Comparison of ENCODE assay signal across 10 mouse cellular contexts in genomic region chr15:36943492-36944112, GRCm38 (mm10).
A peak's percentile ranks its signal among the peaks of the same experiment; 100 is the strongest.
DNase-seq lines count a peak whose midpoint lies in the region; ATAC-seq lines count a peak whose summit lies in the region.
"Had no signal": no experiment of that assay in that cellular context is flagged by ENCODE, and none has a peak within 500 bp of the region (broad histone marks: within the 10 kb centered on the region; RNA-seq: fewer than 3 reads in every experiment).

No protein-coding gene starts in this region.

- H3K4me2 ChIP-seq in hindbrain, embryonic 14.5 days (replicated peaks): no peak overlapping the region
- no peak overlapping the region for H3K4me2 ChIP-seq in midbrain, embryonic 16.5 days (ENCODE audit: low read length)

- WGBS in hindbrain, embryonic 14.5 days: 30% methylated on average over 12 of the region's 12 CpGs
- 19% methylated on average over 12 of the region's 12 CpGs for WGBS in midbrain, embryonic 16.5 days

- H3K4me3 ChIP-seq in hindbrain, embryonic 14.5 days (replicated peaks; ENCODE audit: low read length): no peak overlapping the region
- H3K4me3 ChIP-seq in midbrain, embryonic 16.5 days (ENCODE audit: low read depth, low read length): no peak overlapping the region

- peak overlapping the region; percentile 43 for H3K9ac ChIP-seq in hindbrain, embryonic 14.5 days
- peak overlapping the region; percentile 43 for H3K9ac ChIP-seq in midbrain, embryonic 16.5 days (ENCODE audit: low read depth, low read length)

- 0 out of 2 replicates have a peak, but pooled peaks have one; percentile 9 for ATAC-seq in cerebellum, adult (ENCODE audit: insufficient number of reproducible peaks, low FRiP score, low TSS enrichment)
- no peak for ATAC-seq in hindbrain, embryonic 14.5 days (ENCODE audit: low FRiP score)
- ATAC-seq in midbrain, embryonic 16.5 days: no peak; the same call in 1 of the 2 replicates

- no peaks in the 10 kb centered on the region for H3K9me3 ChIP-seq in hindbrain, embryonic 14.5 days (ENCODE audit: control insufficient read depth, low read length)
- H3K9me3 ChIP-seq in midbrain, embryonic 16.5 days (replicated peaks; ENCODE audit: control insufficient read depth, low read length, poor library complexity, severe bottlenecking): no peaks in the 10 kb centered on the region

- no peaks in the 10 kb centered on the region for H3K27me3 ChIP-seq in hindbrain, embryonic 14.5 days (ENCODE audit: control insufficient read depth, insufficient read depth, low read length)
- H3K27me3 ChIP-seq in midbrain, embryonic 16.5 days (ENCODE audit: control insufficient read depth, insufficient read depth, low read depth, low read length): no peaks in the 10 kb centered on the region

- H3K27ac ChIP-seq in hindbrain, embryonic 14.5 days: peak overlapping the region; percentile 87
- H3K27ac ChIP-seq in midbrain, embryonic 16.5 days (ENCODE audit: low read length): peak overlapping the region; percentile 85

- H3K4me1 ChIP-seq in hindbrain, embryonic 14.5 days (replicated peaks; ENCODE audit: control insufficient read depth, insufficient read depth, low read length): peaks cover 27% of the 10 kb centered on the region
- peaks cover 34% of the 10 kb centered on the region for H3K4me1 ChIP-seq in midbrain, embryonic 16.5 days (ENCODE audit: control insufficient read depth, insufficient read depth, low read length)

- H3K36me3 ChIP-seq in hindbrain, embryonic 14.5 days (replicated peaks; ENCODE audit: control insufficient read depth, insufficient read depth): no peaks in the 10 kb centered on the region
- no peaks in the 10 kb centered on the region for H3K36me3 ChIP-seq in midbrain, embryonic 16.5 days (ENCODE audit: control insufficient read depth, insufficient read depth, low read length)

- DNase-seq in cerebellum, adult 9-10 months: no peak
- peak; percentile 37 to 49 for DNase-seq in cerebellum, postnatal 36 days
- DNase-seq in hindbrain, embryonic 14.5 days (ENCODE audit: low spot score): peak; percentile 51
- no peak for DNase-seq in adrenal gland, adult 2 months
- DNase-seq in yolk sac, embryonic 10.5 days (ENCODE audit: low spot score): no peak
- no peak for DNase-seq in kidney, postnatal 10 days
- DNase-seq: liver; thymus, adult 18-20 months had no signal

Comparison
In these comparisons a context has a peak if more than half of its experiments do, and no peak if none do; other contexts are left out.
1. DNase-seq: peak in cerebellum, postnatal 36 days (2 of 2) and hindbrain, embryonic 14.5 days (single experiment); none in cerebellum, adult 9-10 months (single experiment), adrenal gland, adult 2 months (single experiment), yolk sac, embryonic 10.5 days (single experiment) and kidney, postnatal 10 days (single experiment).